Mouse (Mus musculus) Patski (cell line): ENCODE data around the gene Bod1. TPM values are rescaled to one million over a fixed set of nuclear protein-coding genes. Genes with fewer than 3 reads are reported as not detected.

Experiments used
- ATAC-seq: fragments of 100-300 bp; one replicate; pipeline ENCODE4 v1.8.0; 2021
- CTCF ChIA-PET: fragments of 350-600 bp; sonication (Branson Sonifier 250); formaldehyde crosslinking; loops from one replicate; lab custom pipeline; 2022; ENCODE audit warnings: inconsistent platforms; lab: Charles Lee
- POLR2A ChIA-PET: fragments of 350-600 bp; sonication (Branson Sonifier 250); formaldehyde crosslinking; loops from one replicate; lab custom pipeline; 2022; ENCODE audit warnings: antibody characterized with exemption, inconsistent platforms; lab: Charles Lee
- DNase-seq: peaks from one replicate; pipeline ENCODE4 v3.0.0-alpha.2; 2011; ENCODE audit warnings: low read depth, low spot score
- H3K27me3 ChIP-seq: fragments of 371-371 bp; one replicate; pipeline ENCODE4 v1.5.1; 2021
- CTCF ChIP-seq: fragments of 100-300 bp; IDR thresholded peaks from one replicate; pipeline ENCODE4 v1.5.1; 2021
- in situ Hi-C: fragments of 300-500 bp; cut with MboI; formaldehyde crosslinking; loops from 3 replicates; pipeline ENCODE4 v1.11.1; 2018; ENCODE audit warnings: low pct_unique_long_range_greater_than_20kb, mixed read lengths
- polyA plus RNA-seq: library from polyadenylated mRNA; unstranded; gene quantifications from one replicate; pipeline ENCODE4 v1.2.3, GENCODE M21; 2021

Bod1 gene
- polyA plus RNA-seq, result 95.1 TPM

DNA sequence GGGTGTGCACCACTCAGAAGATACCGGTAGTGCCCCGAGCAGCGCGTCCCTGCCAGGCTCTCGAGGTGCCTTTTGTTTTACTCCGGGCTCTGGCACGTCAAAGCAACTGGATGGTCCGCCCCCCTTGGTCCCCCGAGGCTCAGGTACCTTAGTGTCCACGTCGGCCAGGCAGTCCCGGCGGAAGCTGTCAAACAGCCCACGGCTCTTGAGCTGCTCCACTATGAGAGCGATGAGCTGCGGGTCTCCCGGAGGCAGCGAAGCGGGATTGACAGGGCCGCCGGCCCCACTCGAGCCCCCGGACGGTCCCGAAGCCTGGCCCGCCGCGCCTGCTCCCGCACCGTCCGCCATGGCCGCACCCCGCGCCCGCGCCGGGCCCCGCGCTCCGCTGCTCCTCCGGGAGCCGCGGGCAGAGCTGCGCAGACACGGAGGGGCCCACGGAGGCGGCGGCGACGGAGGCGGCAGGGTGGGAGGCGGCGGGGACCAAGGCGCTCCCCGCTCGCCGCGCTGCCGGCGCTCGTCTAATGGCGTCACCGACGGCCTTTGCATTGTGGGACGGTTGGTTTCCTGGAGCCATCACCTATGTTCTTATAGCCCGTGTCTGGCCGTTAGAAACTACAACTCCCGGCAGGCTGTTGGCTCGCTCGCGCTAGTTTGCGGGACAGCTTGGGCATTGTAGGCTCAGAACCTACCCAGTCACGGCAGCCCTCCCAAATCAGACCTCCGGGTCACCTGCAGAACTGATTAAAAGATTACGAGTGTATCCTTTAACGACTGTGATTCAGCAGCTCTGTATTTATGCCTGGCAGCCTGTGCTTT lies at the start of gene Bod1:
Bod1 (minus strand) TSS at position 532 of the 816 bp plus-strand sequence.
- TF ChIP-seq CTCF, result no peak
- in situ Hi-C loops, result loop anchor here (5.0 to 25.0 kb wide), 5 partner anchors 201 to 984 kb away; partner anchors contain the start of genes Cpeb4 and Erlec1
- ChIA-PET POLR2A (interaction anchor here (0.6 kb wide), 1 partner anchor 315 kb away, joined by 3 read pairs; no protein-coding TSS in a partner anchor), CTCF (interaction anchor here (1.1 kb wide), 1 partner anchor 196 kb away, joined by 3 read pairs; no protein-coding TSS in a partner anchor)
- peak; percentile 60 for DNase-seq
- no peaks in the 10 kb centered on the region for H3K27me3 ChIP-seq
- peak; percentile 96 for ATAC-seq

DNA sequence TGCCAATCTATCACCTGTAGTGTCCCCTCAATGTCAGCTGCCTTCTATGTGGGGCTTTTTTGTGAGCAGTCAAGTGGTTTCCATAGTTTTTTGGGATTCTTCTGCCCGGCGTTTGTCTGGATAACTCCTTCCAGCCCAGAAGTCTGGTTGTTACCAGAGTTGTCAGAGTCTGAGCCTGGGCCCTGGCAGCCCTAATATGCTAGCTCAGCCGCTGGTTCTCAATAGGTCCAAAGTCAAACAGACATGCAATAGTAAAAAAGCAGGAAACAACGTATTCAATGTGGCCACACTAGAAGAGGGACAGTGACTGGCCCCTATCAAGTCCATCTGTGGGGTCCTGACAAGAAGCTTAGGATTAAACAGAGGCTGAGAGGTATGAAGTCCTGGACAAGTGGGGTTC lies 47.4 kb upstream of the Bod1 start:
- no peak for TF ChIP-seq CTCF
- POLR2A ChIA-PET, result no interaction called here
- no peak for ATAC-seq
- in situ Hi-C loops, result no loop called here
- H3K27me3 ChIP-seq, result no peaks in the 10 kb centered on the region
- CTCF ChIA-PET, result no interaction called here
- no peak for DNase-seq

DNA sequence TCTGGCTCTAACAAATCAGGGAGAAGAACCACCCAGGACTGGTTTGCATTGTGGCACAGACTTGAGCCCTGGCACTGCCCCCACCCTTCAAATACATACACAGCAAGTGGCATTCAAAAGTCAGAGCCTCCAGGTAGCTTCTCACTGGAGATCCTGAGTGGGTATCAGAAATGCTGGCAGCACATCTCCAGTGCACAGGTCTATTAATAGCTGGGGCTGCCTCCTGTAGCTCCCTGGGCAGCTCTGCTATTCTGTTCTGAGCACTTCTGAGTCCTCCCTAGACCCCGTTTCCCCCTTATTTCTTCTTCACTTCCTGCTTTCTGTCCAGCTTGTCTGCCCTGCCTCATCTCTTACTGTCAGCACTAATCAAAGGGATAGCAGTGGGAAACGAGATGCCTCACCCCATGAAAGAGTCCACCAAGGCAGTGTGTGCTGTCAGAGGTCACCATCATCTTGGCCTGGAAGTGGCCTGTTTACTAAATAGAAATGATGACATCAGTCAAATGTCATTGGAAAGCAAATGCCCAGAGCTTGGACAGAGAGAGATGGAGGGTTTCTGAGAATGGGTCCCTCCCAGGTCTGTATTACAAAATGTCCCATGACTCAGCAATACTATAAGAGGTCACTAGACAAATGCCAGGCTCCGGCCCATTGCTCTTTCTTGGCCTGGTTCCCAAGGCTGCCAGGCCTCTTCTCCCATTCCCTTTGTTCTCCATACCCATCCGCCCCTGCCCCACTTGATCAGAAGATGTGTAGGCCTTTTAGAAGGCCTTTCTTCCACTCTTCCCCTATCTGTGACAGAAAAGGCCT lies 46.4 kb upstream of the Bod1 start:
- in situ Hi-C loops, result no loop called here

DNA sequence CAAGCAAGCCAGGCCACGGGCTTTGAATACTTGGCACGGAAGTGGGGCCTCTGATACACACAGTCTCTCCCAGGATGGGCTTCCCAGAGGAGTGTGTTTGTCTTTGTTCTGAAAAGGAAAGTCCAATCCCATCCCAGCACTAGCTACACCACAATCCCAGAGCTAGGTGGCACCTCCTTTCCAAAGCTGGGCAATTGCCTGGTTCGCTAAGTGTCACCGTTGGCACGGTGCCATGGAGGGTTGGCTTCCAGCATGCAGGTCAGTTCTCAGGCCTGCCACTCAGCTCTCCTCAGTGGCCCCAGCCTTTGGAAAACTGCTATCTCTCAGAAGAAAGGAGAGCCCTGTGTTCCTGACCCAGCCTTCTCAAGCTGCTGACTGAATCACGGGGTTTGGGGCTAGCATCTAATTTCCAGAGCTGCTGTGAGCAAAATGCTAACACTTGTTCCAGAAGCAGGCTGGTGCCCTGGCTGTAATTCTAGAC lies 42.0 kb upstream of the Bod1 start:
- no peak for TF ChIP-seq CTCF
- DNase-seq (no peak), ATAC-seq (peak; percentile 42)
- ChIA-PET CTCF (interaction anchor here (1.5 kb wide), 2 partner anchors 11 to 13 kb away, joined by 3 to 4 read pairs; no protein-coding TSS in a partner anchor), POLR2A (no interaction called here)
- no peaks in the 10 kb centered on the region for H3K27me3 ChIP-seq
- in situ Hi-C loops, result no loop called here

More for the DNA sequence above, 46.4 kb upstream of the Bod1 start:
- no peak for TF ChIP-seq CTCF
- H3K27me3 ChIP-seq, result no peaks in the 10 kb centered on the region
- no peak for DNase-seq
- ChIA-PET POLR2A (no interaction called here), CTCF (interaction anchor here (0.9 to 1.0 kb wide), 2 partner anchors 12 to 30 kb away, joined by 3 read pairs; no protein-coding TSS in a partner anchor)
- ATAC-seq, result peak; percentile 27

DNA sequence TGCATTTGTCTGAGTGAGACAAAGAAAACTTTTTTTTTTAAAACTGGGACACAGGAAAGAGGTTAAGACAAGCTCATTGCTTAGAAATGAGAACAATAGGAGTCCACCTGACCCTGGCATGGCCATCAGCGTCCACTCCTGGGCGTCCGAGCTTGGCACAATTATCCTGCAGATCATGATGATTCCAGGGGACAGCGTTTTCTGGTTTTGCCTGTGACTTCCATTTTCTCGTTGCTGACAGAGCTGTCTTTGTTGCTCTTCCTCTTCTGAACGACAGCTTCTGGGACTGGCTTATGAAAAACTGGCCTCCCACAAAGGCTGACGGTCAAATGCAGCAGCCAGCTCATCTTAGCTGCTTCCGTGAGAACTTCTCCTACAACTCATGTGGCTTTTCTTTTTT lies 41.4 kb upstream of the Bod1 start:
- in situ Hi-C loops, result no loop called here
- ATAC-seq (no peak), DNase-seq (no peak)
- ChIA-PET CTCF (interaction anchor here (0.9 to 1.5 kb wide), 3 partner anchors 11 to 17 kb away, joined by 3 to 4 read pairs (median 3); no protein-coding TSS in a partner anchor), POLR2A (no interaction called here)
- no peak for TF ChIP-seq CTCF
- H3K27me3 ChIP-seq, result no peaks in the 10 kb centered on the region

DNA sequence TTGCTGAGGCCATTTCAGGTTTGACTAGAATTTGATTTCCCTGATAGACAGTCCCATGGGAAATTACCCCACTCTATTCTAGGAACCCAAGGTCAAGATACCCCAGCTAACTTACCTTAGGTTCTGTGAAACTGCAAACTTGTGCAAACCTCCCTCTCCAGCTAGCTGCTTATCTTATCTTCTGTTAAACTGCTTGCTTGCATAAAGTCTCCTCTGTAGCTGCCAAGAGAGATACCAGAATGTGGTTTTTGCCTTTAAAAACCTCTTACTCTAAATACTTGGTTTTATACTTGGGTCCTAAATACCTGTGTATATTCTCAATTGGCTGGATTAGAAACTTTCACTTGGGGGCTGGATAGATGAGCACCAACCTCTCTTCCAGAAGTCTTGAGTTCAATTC lies 36.1 kb upstream of the Bod1 start:
- ATAC-seq (no peak), DNase-seq (no peak)
- POLR2A ChIA-PET, result no interaction called here
- no peaks in the 10 kb centered on the region for H3K27me3 ChIP-seq
- no peak for TF ChIP-seq CTCF
- CTCF ChIA-PET, result no interaction called here
- in situ Hi-C loops, result no loop called here

DNA sequence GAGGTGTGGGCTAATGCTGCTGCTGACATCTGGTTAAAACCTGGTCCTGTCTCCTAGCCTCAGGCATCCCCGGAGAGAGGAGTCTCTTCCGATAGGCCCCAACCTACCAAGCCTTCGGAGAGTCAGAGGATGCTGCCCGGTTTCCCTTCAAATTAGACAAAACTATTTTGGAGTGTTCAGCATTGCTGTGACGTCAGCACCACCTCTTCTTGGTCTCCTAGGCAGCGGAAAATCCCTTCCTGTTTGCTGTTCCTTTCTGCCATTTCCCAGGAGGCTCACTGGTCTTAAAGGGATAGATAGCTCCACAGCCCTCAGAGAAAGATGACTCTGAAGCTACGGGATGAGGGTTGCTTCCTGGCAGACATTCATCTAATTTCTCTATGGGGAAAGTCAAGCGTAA lies 31.5 kb upstream of the Bod1 start:
- no peaks in the 10 kb centered on the region for H3K27me3 ChIP-seq
- in situ Hi-C loops, result no loop called here
- ChIA-PET CTCF (interaction anchor here (1.0 kb wide), 1 partner anchor 11 kb away, joined by 3 read pairs; no protein-coding TSS in a partner anchor), POLR2A (no interaction called here)
- no peak for ATAC-seq
- TF ChIP-seq CTCF, result no peak
- no peak for DNase-seq

DNA sequence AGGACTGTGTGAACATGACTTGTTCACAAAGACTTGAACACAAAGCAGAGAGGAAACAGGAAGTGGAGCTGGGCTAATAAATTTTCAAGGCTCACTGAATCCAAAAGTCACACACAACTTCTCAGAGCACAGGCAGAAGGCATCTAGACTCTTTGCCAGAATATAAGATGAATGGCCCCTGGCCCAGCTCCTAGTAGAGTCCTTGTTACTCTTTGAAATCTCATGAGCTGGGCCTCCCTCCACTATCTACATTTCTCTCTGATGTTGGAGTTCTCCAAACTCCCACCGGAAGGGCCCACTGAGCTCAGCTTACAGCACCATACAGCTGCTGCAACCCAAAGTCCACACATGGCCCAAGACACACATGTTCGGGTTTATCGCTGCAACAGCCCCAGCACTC lies 30.2 kb upstream of the Bod1 start:
- in situ Hi-C loops, result no loop called here
- no peak for DNase-seq
- TF ChIP-seq CTCF, result no peak
- no peak for ATAC-seq
- H3K27me3 ChIP-seq, result no peaks in the 10 kb centered on the region
- POLR2A ChIA-PET, result no interaction called here
- CTCF ChIA-PET, result no interaction called here

DNA sequence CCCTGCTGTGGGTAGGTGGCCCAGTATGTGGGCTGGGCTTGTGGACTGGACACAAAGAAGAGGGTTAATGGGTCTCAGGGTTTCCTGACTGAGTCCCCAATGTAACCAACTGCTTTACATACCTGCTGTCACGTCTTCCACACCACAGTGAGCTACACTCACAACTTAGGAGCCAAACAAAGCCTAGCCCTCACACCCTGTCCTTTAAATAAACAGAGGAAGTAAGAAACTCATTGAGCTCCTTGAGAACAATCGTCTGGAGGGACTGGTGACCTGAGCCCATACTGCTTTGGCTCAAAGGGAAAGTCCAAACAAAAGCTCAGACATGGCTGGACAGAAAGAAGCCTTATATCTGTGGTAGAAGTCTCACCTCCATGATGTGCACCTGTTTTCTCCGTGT lies 27.8 kb upstream of the Bod1 start:
- TF ChIP-seq CTCF, result no peak
- DNase-seq (no peak), ATAC-seq (no peak)
- in situ Hi-C loops, result no loop called here
- no peaks in the 10 kb centered on the region for H3K27me3 ChIP-seq
- POLR2A ChIA-PET, result no interaction called here
- CTCF ChIA-PET, result interaction anchor here (1.0 kb wide), 1 partner anchor 12 kb away, joined by 3 read pairs; no protein-coding TSS in a partner anchor

DNA sequence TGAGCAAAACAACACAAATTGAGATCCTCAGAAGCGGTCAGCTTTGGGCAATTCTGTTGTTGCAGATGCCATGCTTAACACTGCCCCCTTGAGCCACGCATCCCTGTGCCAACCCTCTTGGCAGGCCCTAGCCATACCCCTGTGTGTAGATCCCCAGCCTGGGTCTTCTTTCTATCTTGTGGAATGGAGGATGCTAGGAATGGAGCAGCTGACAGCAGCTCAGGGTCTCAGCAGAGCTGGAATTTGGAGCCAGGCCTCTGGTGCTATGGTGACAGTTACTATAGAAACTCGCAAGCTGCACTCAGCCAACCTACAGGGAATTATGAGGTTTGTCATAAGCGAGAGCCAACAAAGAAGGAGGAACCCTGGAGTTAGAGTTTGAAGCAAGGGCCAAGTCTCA lies 23.1 kb upstream of the Bod1 start:
- ATAC-seq (no peak), DNase-seq (no peak)
- in situ Hi-C loops, result no loop called here
- ChIA-PET CTCF (no interaction called here), POLR2A (no interaction called here)
- no peaks in the 10 kb centered on the region for H3K27me3 ChIP-seq
- TF ChIP-seq CTCF, result no peak
